16 mouse cellular contexts compared by ENCODE assay signal in the genomic region with DNA sequence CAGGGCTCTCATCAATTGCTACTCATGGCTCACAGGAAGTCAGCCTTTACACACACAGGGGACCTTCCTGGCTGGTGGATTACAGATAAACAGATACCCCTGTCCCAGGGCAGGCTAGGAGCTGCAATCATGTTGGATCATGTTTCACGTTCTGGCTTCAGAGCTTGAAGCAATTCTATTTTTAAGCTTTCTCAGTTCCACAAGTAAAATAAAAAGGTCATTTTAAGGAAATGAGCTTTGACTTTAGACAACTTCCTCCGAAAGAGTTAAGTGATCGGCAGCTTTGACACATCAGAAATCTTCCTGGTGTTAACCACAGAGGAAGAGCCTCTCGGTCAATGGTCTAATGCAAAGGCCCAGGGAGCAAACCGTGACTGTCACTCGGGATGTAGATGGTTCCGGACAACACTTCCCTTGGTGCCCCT. TPM values are rescaled to one million over a fixed set of nuclear protein-coding genes. Genes with fewer than 3 reads are reported as not detected.
A peak's percentile ranks its signal among the peaks of the same experiment; 100 is the strongest.
DNase-seq lines count a peak whose midpoint lies in the region; ATAC-seq and TF ChIP-seq lines count a peak whose summit lies in the region.
"Had no signal": no experiment of that assay in that cellular context is flagged by ENCODE, and none has a peak within 500 bp of the region (broad histone marks: within the 10 kb centered on the region; RNA-seq: fewer than 3 reads in every experiment).

No protein-coding gene starts in this region.

- no peak for TF ChIP-seq CTCF in CH12.LX (conservative IDR thresholded peaks at IDR 0.05 in 1 of 2, IDR thresholded peaks at IDR 0.05 in 1 of 2; ENCODE audit: low read depth in 2 of 2, low read length in 2 of 2)
- TF ChIP-seq CTCF in stomach, postnatal 0 days (IDR thresholded peaks at IDR 0.05; ENCODE audit: low read depth), result no peak

- DNase-seq in heart, adult 9 months (ENCODE audit: low spot score in 2 of 2), result no peak
- peak; percentile 73 for DNase-seq in CH12.LX (ENCODE audit: extremely low read depth)
- DNase-seq in naive thymus-derived CD4-positive, alpha-beta T cell, adult 2 months (ENCODE audit: low read depth), result peak; percentile 33
- no peak for DNase-seq in lung, adult 18-20 months
- DNase-seq in stomach, postnatal 0 days (ENCODE audit: low spot score), result no peak
- DNase-seq: adrenal gland, adult 8-10 months; heart, adult 2 months; layer of hippocampus, adult 9-11 months; lung, embryonic 14.5 days; spleen, adult 18-20 months; thymus, postnatal 14 days had no signal

- H3K9me3 ChIP-seq in heart, embryonic 13.5 days, result no peaks in the 10 kb centered on the region
- no peaks in the 10 kb centered on the region for H3K9me3 ChIP-seq in CH12.LX (replicated peaks; ENCODE audit: low read length)
- H3K9me3 ChIP-seq in stomach, postnatal 0 days (ENCODE audit: control insufficient read depth, low read length), result no peaks in the 10 kb centered on the region
- H3K9me3 ChIP-seq: hindbrain, embryonic 15.5 days; midbrain, embryonic 10.5 days had no signal

- H3K4me3 ChIP-seq in heart, embryonic 13.5 days, result no peak overlapping the region
- no peak overlapping the region for H3K4me3 ChIP-seq in CH12.LX (replicated peaks in 1 of 3; ENCODE audit: low read depth in 2 of 3, low read length in 2 of 3, poor library complexity in 1 of 3)
- H3K4me3 ChIP-seq in stomach, postnatal 0 days (ENCODE audit: low read depth, low read length), result no peak overlapping the region
- H3K4me3 ChIP-seq: erythroblast, embryonic 14.5 days; heart, adult 2 months; hindbrain, embryonic 15.5 days; midbrain, embryonic 10.5 days had no signal

- in situ Hi-C loops in CH12.LX (cut with MboI; ENCODE audit: low pct_ligation_motif_present, low pct_unique_long_range_greater_than_20kb, low sequenced_read_pairs), result loop anchor here (5.0 kb wide), 1 partner anchor 107 kb away; no protein-coding TSS in a partner anchor

- H3K79me2 ChIP-seq in CH12.LX (replicated peaks; ENCODE audit: control insufficient read depth, extremely low read depth, insufficient read depth, poor library complexity, severe bottlenecking), result peaks cover 94% of the 10 kb centered on the region

- H3K27ac ChIP-seq in heart, embryonic 13.5 days (replicated peaks), result no peak overlapping the region
- H3K27ac ChIP-seq in CH12.LX (ENCODE audit: insufficient read depth, low read depth), result peak overlapping the region; percentile 75
- no peak overlapping the region for H3K27ac ChIP-seq in stomach, postnatal 0 days (replicated peaks)
- H3K27ac ChIP-seq: heart, adult 2 months; hindbrain, embryonic 15.5 days; midbrain, embryonic 10.5 days had no signal

- dilution Hi-C loops in CH12.LX (cut with MboI; ENCODE audit: extremely low pct_ligation_motif_present, extremely low pct_unique_long_range_greater_than_20kb, low sequenced_read_pairs), result no loop called here

- peaks cover 22% of the 10 kb centered on the region; the same call in 1 of the 2 replicates for H3K36me3 ChIP-seq in heart, embryonic 13.5 days
- H3K36me3 ChIP-seq in CH12.LX (replicated peaks in 1 of 2; ENCODE audit: control insufficient read depth in 1 of 2, insufficient read depth in 1 of 2, low read length in 1 of 2), result peaks cover 4 to 47% of the 10 kb centered on the region in 2 experiments
- H3K36me3 ChIP-seq in stomach, postnatal 0 days (ENCODE audit: control insufficient read depth, insufficient read depth, low read length), result peaks cover 3% of the 10 kb centered on the region; the same call in 1 of the 2 replicates
- H3K36me3 ChIP-seq: hindbrain, embryonic 15.5 days had no signal

- TF ChIP-seq POLR2A in CH12.LX (IDR thresholded peaks at IDR 0.05; ENCODE audit: low read depth, low read length), result no peak

- H3K4me1 ChIP-seq in heart, embryonic 13.5 days, result peaks cover 74% of the 10 kb centered on the region
- peaks cover 20 to 83% of the 10 kb centered on the region in 2 experiments for H3K4me1 ChIP-seq in CH12.LX (ENCODE audit: control insufficient read depth in 1 of 2, insufficient read depth in 2 of 2)
- no peaks in the 10 kb centered on the region for H3K4me1 ChIP-seq in stomach, postnatal 0 days (replicated peaks; ENCODE audit: control insufficient read depth, insufficient read depth)

- no peak overlapping the region for H3K4me2 ChIP-seq in heart, embryonic 13.5 days
- peak overlapping the region; percentile 94 for H3K4me2 ChIP-seq in CH12.LX (ENCODE audit: insufficient read depth, low read depth, poor library complexity, severe bottlenecking)
- no peak overlapping the region for H3K4me2 ChIP-seq in stomach, postnatal 0 days (replicated peaks; ENCODE audit: low read depth)
- H3K4me2 ChIP-seq: hindbrain, embryonic 15.5 days; lung, embryonic 14.5 days had no signal

- TF ChIP-seq RAD21 in CH12.LX (IDR thresholded peaks at IDR 0.05; ENCODE audit: low read depth, low read length), result no peak

- ATAC-seq in heart, embryonic 13.5 days (ENCODE audit: extremely low read depth, insufficient number of reproducible peaks, low FRiP score, low TSS enrichment), result no peak
- peak; percentile 36 for ATAC-seq in inflammation-experienced regulatory T-cells, adult 6 months
- ATAC-seq in stomach, postnatal 0 days (ENCODE audit: low FRiP score, low TSS enrichment), result no peak

- WGBS in heart, embryonic 13.5 days, result 51% methylated on average over 7 of the region's 7 CpGs
- 73% methylated on average over 7 of the region's 7 CpGs for WGBS in stomach, postnatal 0 days

- no peaks in the 10 kb centered on the region for H3K27me3 ChIP-seq in heart, embryonic 13.5 days (replicated peaks)
- H3K27me3 ChIP-seq in CH12.LX (replicated peaks), result no peaks in the 10 kb centered on the region
- no peaks in the 10 kb centered on the region for H3K27me3 ChIP-seq in stomach, postnatal 0 days (ENCODE audit: control insufficient read depth, insufficient read depth, low read length)
- H3K27me3 ChIP-seq: hindbrain, embryonic 15.5 days had no signal

- TF ChIP-seq EP300 in CH12.LX (IDR thresholded peaks at IDR 0.05; ENCODE audit: low read length), result peak; percentile 74
- TF ChIP-seq EP300 in stomach, postnatal 0 days (optimal IDR thresholded peaks at IDR 0.05), result no peak

- H3K9ac ChIP-seq in heart, embryonic 13.5 days, result 0 out of 2 replicates have a peak overlapping the region, but pooled peaks have one; percentile 11
- H3K9ac ChIP-seq in CH12.LX (ENCODE audit: insufficient read depth, low read depth), result peak overlapping the region; percentile 53
- H3K9ac ChIP-seq in stomach, postnatal 0 days (ENCODE audit: low read length), result no peak overlapping the region
- H3K9ac ChIP-seq: hindbrain, embryonic 15.5 days; lung, embryonic 14.5 days had no signal

TF ChIP-seq in CH12.LX, 34 proteins besides CTCF, POLR2A, EP300 and RAD21 (continues in another document):
- TF ChIP-seq MAX (IDR thresholded peaks at IDR 0.05; ENCODE audit: low read length), result no peak
- no peak for TF ChIP-seq KAT2A (IDR thresholded peaks at IDR 0.05; ENCODE audit: insufficient replicate concordance, low read length)
- no peak for TF ChIP-seq POLR2AphosphoS2 (IDR thresholded peaks at IDR 0.05; ENCODE audit: low read depth, low read length)
- no peak for TF ChIP-seq ZNF384 (IDR thresholded peaks at IDR 0.05; ENCODE audit: low read depth, low read length)
- no peak for TF ChIP-seq PAX5 (IDR thresholded peaks at IDR 0.05; ENCODE audit: low read length)
- TF ChIP-seq BHLHE40 (IDR thresholded peaks at IDR 0.05; ENCODE audit: low read depth, low read length), result peak; percentile 88
- peak; percentile 42; the same call in 1 of the 2 replicates for TF ChIP-seq MXI1 (IDR thresholded peaks at IDR 0.05; ENCODE audit: low read depth, low read length)
- TF ChIP-seq ETS1 (conservative IDR thresholded peaks at IDR 0.05; ENCODE audit: low read depth, low read length), result peak; percentile 81
- TF ChIP-seq ZC3H11A (IDR thresholded peaks at IDR 0.05; ENCODE audit: low read depth, low read length), result no peak
- no peak for TF ChIP-seq UBTF (IDR thresholded peaks at IDR 0.05; ENCODE audit: low read depth, low read length)
- TF ChIP-seq HCFC1 (IDR thresholded peaks at IDR 0.05; ENCODE audit: low read depth, low read length), result no peak
- TF ChIP-seq NRF1 (IDR thresholded peaks at IDR 0.05; ENCODE audit: low read depth, low read length), result no peak
- no peak for TF ChIP-seq MAFK (IDR thresholded peaks at IDR 0.05; ENCODE audit: insufficient replicate concordance, low read length)
- TF ChIP-seq TBP (conservative IDR thresholded peaks at IDR 0.05; ENCODE audit: low read depth, low read length), result no peak
- TF ChIP-seq NELFE (IDR thresholded peaks at IDR 0.05; ENCODE audit: low read depth, low read length), result no peak
- peak; percentile 4; the same call in 1 of the 2 replicates for TF ChIP-seq JUN (IDR thresholded peaks at IDR 0.05; ENCODE audit: insufficient read depth, low read depth, low read length)
- TF ChIP-seq GABPA (IDR thresholded peaks at IDR 0.05; ENCODE audit: insufficient replicate concordance, low read depth, low read length), result no peak
- peak; percentile 56; the same call in 1 of the 2 replicates for TF ChIP-seq RCOR1 (conservative IDR thresholded peaks at IDR 0.05; ENCODE audit: low read depth, low read length)
- TF ChIP-seq USF2 (conservative IDR thresholded peaks at IDR 0.05; ENCODE audit: low read depth, low read length), result no peak
- peak; percentile 94 for TF ChIP-seq MEF2A (IDR thresholded peaks at IDR 0.05; ENCODE audit: borderline replicate concordance, low read depth, low read length)
- no peak for TF ChIP-seq ZKSCAN1 (IDR thresholded peaks at IDR 0.05; ENCODE audit: borderline replicate concordance, low read depth, low read length)
- peak; percentile 62 for TF ChIP-seq IRF4 (IDR thresholded peaks at IDR 0.05; ENCODE audit: low read depth, low read length)
- no peak for TF ChIP-seq E2F4 (IDR thresholded peaks at IDR 0.05; ENCODE audit: insufficient replicate concordance, low read depth, low read length)
- no peak for TF ChIP-seq MAZ (IDR thresholded peaks at IDR 0.05; ENCODE audit: low read depth, low read length)
- TF ChIP-seq CHD1 (IDR thresholded peaks at IDR 0.05; ENCODE audit: low read depth, low read length), result 0 out of 2 replicates have a peak, but pooled peaks have one; percentile 0
- TF ChIP-seq SMC3 (IDR thresholded peaks at IDR 0.05; ENCODE audit: low read depth, low read length), result no peak
- TF ChIP-seq USF1 (IDR thresholded peaks at IDR 0.05; ENCODE audit: low read depth, low read length), result no peak
- TF ChIP-seq SIN3A (IDR thresholded peaks at IDR 0.05; ENCODE audit: low read length), result peak; percentile 79
- TF ChIP-seq ELF1 (IDR thresholded peaks at IDR 0.05; ENCODE audit: low read depth, low read length), result 0 out of 2 replicates have a peak, but pooled peaks have one; percentile 26

RNA-seq across cellular contexts. Expression of a gene that starts 6.7 kb away (rescaled TPM):
- 8.2 and 9.1 TPM in 2 replicates for polyA plus RNA-seq in heart, embryonic 13.5 days (2015; fragmentation: Nextera tagmentation; extraction: Ambion mirVana)
- 7.6 and 9.4 TPM in 2 replicates for total RNA-seq in CH12.LX (2012; rRNA removed)
- 12.9 and 13.2 TPM in 2 replicates for total RNA-seq in CH12.LX (2014; rRNA removed)
- polyA plus RNA-seq in CH12.LX (2012; ENCODE audit: insufficient read length, low read depth), result 18.2 and 20.7 TPM in 2 replicates
- polyA plus RNA-seq in inflammation-experienced regulatory T-cells, adult 6 months (2017; shearing (Covaris generic)), result 1 to 10 TPM; 2.3 to 5.2 (median 2.9) TPM
- polyA plus RNA-seq in stomach, postnatal 0 days (2015; fragmentation: Nextera tagmentation; extraction: Ambion mirVana), result 2.5 and 2.6 TPM in 2 replicates

Comparison
In these comparisons a context has a peak if more than half of its experiments do, and no peak if none do; other contexts are left out.
1. DNase-seq: peak in CH12.LX (single experiment) and naive thymus-derived CD4-positive, alpha-beta T cell, adult 2 months (single experiment); none in heart, adult 9 months (0 of 2), lung, adult 18-20 months (0 of 2) and stomach, postnatal 0 days (single experiment).